Mouse (Mus musculus) liver, embryonic 12.5 days (tissue): ENCODE measurements around the gene Plekhg5. TPM values are rescaled to one million over a fixed set of nuclear protein-coding genes. Genes with fewer than 3 reads are reported as not detected.

Source experiments
- ATAC-seq: fragments of 200-750 bp; cut with Nextera tagmentation; 2 replicates; pipeline ENCODE4 v1.8.0; 2017; ENCODE audit warnings: moderate number of reproducible peaks, mild to moderate bottlenecking, moderate library complexity
- H3K27ac ChIP-seq: fragments of 300-500 bp; sonication (generic); 2 replicates; pipeline ENCODE4 v1.5.1; 2016; ENCODE audit warnings: mild to moderate bottlenecking
- H3K27me3 ChIP-seq: fragments of 300-500 bp; sonication (generic); replicated peaks from 2 replicates; pipeline ENCODE4 v1.6.1; 2016; ENCODE audit warnings: mild to moderate bottlenecking, moderate library complexity
- H3K36me3 ChIP-seq: fragments of 300-500 bp; sonication (generic); 2 replicates; pipeline ENCODE4 v1.6.1; 2016; ENCODE audit warnings: mild to moderate bottlenecking, moderate library complexity
- H3K4me1 ChIP-seq: fragments of 300-500 bp; sonication (generic); 2 replicates; pipeline ENCODE4 v1.6.1; 2016
- H3K4me2 ChIP-seq: fragments of 300-500 bp; sonication (generic); 2 replicates; pipeline ENCODE4 v1.6.1; 2016; ENCODE audit warnings: mild to moderate bottlenecking, moderate library complexity
- H3K4me3 ChIP-seq: fragments of 300-500 bp; sonication (generic); 2 replicates; pipeline ENCODE4 v1.5.1; 2016; ENCODE audit warnings: mild to moderate bottlenecking, moderate library complexity
- H3K9ac ChIP-seq: fragments of 300-500 bp; sonication (generic); 2 replicates; pipeline ENCODE4 v1.6.1; 2016; ENCODE audit warnings: mild to moderate bottlenecking, moderate library complexity
- H3K9me3 ChIP-seq: fragments of 300-500 bp; sonication (generic); replicated peaks from 2 replicates; pipeline ENCODE4 v1.6.1; 2016; ENCODE audit warnings: mild to moderate bottlenecking, moderate library complexity
- WGBS: fragments of 180-500 bp; shearing (Covaris S2); methylation state at CpG from one replicate; pipeline ENCODE4 v1.1.7; 2016; ENCODE audit not compliant: insufficient replicate concordance; 5-methylcytosine and 5-hydroxymethylcytosine counted together
- polyA plus RNA-seq: library from polyadenylated mRNA; unstranded; fragments of >200 nt; fragmentation: Nextera tagmentation; extraction: Ambion mirVana; gene quantifications from 2 replicates; pipeline ENCODE4 v1.2.1, GENCODE M21; 2016

Gene Plekhg5
- polyA plus RNA-seq, 1 experiment from 2014 or later, result 7.7 TPM

GRCm38 (mm10) chr4:152161601-152162000 lies 89.3 kb downstream of the Plekhg5 start:
- no peaks in the 10 kb centered on the region for H3K9me3 ChIP-seq
- H3K4me2 ChIP-seq, result no peak overlapping the region
- no peak overlapping the region for H3K27ac ChIP-seq
- H3K4me1 ChIP-seq, result peaks cover 28% of the 10 kb centered on the region
- no peak overlapping the region for H3K4me3 ChIP-seq
- WGBS, result 66% methylated on average over 6 of the region's 6 CpGs
- no peaks in the 10 kb centered on the region for H3K36me3 ChIP-seq
- peaks cover 86% of the 10 kb centered on the region for H3K27me3 ChIP-seq
- ATAC-seq, result no peak
- H3K9ac ChIP-seq, result no peak overlapping the region

- no peak for ATAC-seq
- peaks cover 77% of the 10 kb centered on the region for H3K27me3 ChIP-seq
- peaks cover 27% of the 10 kb centered on the region for H3K4me1 ChIP-seq
- H3K27ac ChIP-seq, result no peak overlapping the region
- H3K9me3 ChIP-seq, result no peaks in the 10 kb centered on the region
- no peak overlapping the region for H3K4me3 ChIP-seq
- 67% methylated on average over 2 of the region's 2 CpGs for WGBS
- H3K36me3 ChIP-seq, result no peaks in the 10 kb centered on the region
- H3K4me2 ChIP-seq, result no peak overlapping the region
- H3K9ac ChIP-seq, result no peak overlapping the region
Observed at GRCm38 (mm10) chr4:152162748-152163147, 90.5 kb downstream of the Plekhg5 start.

Other genes with a start within 250 kb of the Plekhg5 start
- gene Camta1, start 210.6 kb upstream of the Plekhg5 start, polyA plus RNA-seq, result 49.6 and 59.1 TPM in 2 replicates
- gene Dnajc11, start 138.8 kb upstream of the Plekhg5 start, polyA plus RNA-seq, result 74.4 and 85.1 TPM in 2 replicates
- gene Thap3, start 83.5 kb upstream of the Plekhg5 start, polyA plus RNA-seq, result 10.0 and 10.3 TPM in 2 replicates
- 10.4 and 11.2 TPM in 2 replicates for gene Phf13, start 76.2 kb upstream of the Plekhg5 start, polyA plus RNA-seq
- 10.9 and 12.0 TPM in 2 replicates for gene Klhl21, start 63.7 kb upstream of the Plekhg5 start, polyA plus RNA-seq
- 11.4 and 12.2 TPM in 2 replicates for gene Zbtb48, start 44.8 kb upstream of the Plekhg5 start, polyA plus RNA-seq
- gene Tas1r1, start 33.9 kb upstream of the Plekhg5 start, polyA plus RNA-seq, result 0.12 and 0.19 TPM in 2 replicates
- 42.3 and 44.0 TPM in 2 replicates for gene Nol9, start 33.2 kb upstream of the Plekhg5 start, polyA plus RNA-seq
- gene Tnfrsf25, start 43.4 kb downstream of the Plekhg5 start, polyA plus RNA-seq, result 0.74 and 0.87 TPM in 2 replicates
- gene Espn, start 79.9 kb downstream of the Plekhg5 start, polyA plus RNA-seq, result 2.6 and 2.9 TPM in 2 replicates
- gene Hes2, start 86.4 kb downstream of the Plekhg5 start, polyA plus RNA-seq, result 0.05 TPM in 1 of 2 replicates, not detected in the other
- gene Acot7, start 105.6 kb downstream of the Plekhg5 start, polyA plus RNA-seq, result 33.0 and 36.2 TPM in 2 replicates
- 2.1 and 2.4 TPM in 2 replicates for gene Gpr153, start 201.7 kb downstream of the Plekhg5 start, polyA plus RNA-seq
- not detected in 2 replicates for gene Hes3, start 219.2 kb downstream of the Plekhg5 start, polyA plus RNA-seq
- 11.8 and 14.4 TPM in 2 replicates for gene Icmt, start 224.7 kb downstream of the Plekhg5 start, polyA plus RNA-seq
- 0.26 and 0.42 TPM in 2 replicates for gene Rnf207, start 246.5 kb downstream of the Plekhg5 start, polyA plus RNA-seq